Mouse (Mus musculus) left cerebral cortex, adult 9 months (tissue): ENCODE measurements around the gene Gnb1.
"Not testable (repeated sequence)": the region's sequence is repeated elsewhere in the genome, so short reads cannot be mapped to it uniquely, and the experiment has no call there.

Source experiments
- DNase-seq, 2 experiments: peaks; one replicate each; pipeline ENCODE4 v3.0.0; 2022; ENCODE audit warnings: low spot score in 2 of 2

Gnb1 gene

GRCm38 (mm10) chr4:155550446-155550845 lies 59.3 kb downstream of the Gnb1 start:
- DNase-seq = no peak

GRCm38 (mm10) chr4:155551073-155551472 lies 59.9 kb downstream of the Gnb1 start:
- DNase-seq = no peak

- DNase-seq = no peak
Observed at GRCm38 (mm10) chr4:155552917-155553532, 61.9 kb downstream of the Gnb1 start.

GRCm38 (mm10) chr4:155554880-155555279 lies 63.7 kb downstream of the Gnb1 start:
- no peak for DNase-seq

- no peak for DNase-seq
Observed at GRCm38 (mm10) chr4:155555464-155555863, 64.3 kb downstream of the Gnb1 start.

GRCm38 (mm10) chr4:155559454-155559853 lies 68.3 kb downstream of the Gnb1 start:
- no peak for DNase-seq

GRCm38 (mm10) chr4:155560932-155561331 lies 69.8 kb downstream of the Gnb1 start:
- no peak for DNase-seq

GRCm38 (mm10) chr4:155561661-155562442 lies 70.7 kb downstream of the Gnb1 start, which contains the start of gene Nadk:
Gene Nadk (plus strand): TSS chr4:155562378.
- no peak for DNase-seq

- peak; percentile 42 to 47 for DNase-seq
Observed at GRCm38 (mm10) chr4:155562725-155563399, 71.7 kb downstream of the Gnb1 start.

- peak; percentile 92 to 93 for DNase-seq
Observed at GRCm38 (mm10) chr4:155563400-155564231, 72.5 kb downstream of the Gnb1 start.

- DNase-seq = no peak
Observed at GRCm38 (mm10) chr4:155564315-155565069, 73.3 kb downstream of the Gnb1 start.

- no peak for DNase-seq
Observed at GRCm38 (mm10) chr4:155566555-155566954, 75.4 kb downstream of the Gnb1 start.

- DNase-seq = no peak
Observed at GRCm38 (mm10) chr4:155568170-155568569, 77.0 kb downstream of the Gnb1 start.

- DNase-seq = no peak
Observed at GRCm38 (mm10) chr4:155568632-155569370, 77.6 kb downstream of the Gnb1 start.

- DNase-seq = no peak
Observed at GRCm38 (mm10) chr4:155569818-155570217, 78.7 kb downstream of the Gnb1 start.

GRCm38 (mm10) chr4:155570315-155570714 lies 79.2 kb downstream of the Gnb1 start:
- not testable (repeated sequence) for DNase-seq

- no peak for DNase-seq
Observed at GRCm38 (mm10) chr4:155571442-155571841, 80.3 kb downstream of the Gnb1 start.

GRCm38 (mm10) chr4:155573155-155573554 lies 82.0 kb downstream of the Gnb1 start:
- DNase-seq = no peak

GRCm38 (mm10) chr4:155573876-155574275 lies 82.7 kb downstream of the Gnb1 start:
- no peak for DNase-seq

GRCm38 (mm10) chr4:155574931-155575330 lies 83.8 kb downstream of the Gnb1 start:
- no peak for DNase-seq
